Mouse (Mus musculus) heart, embryonic 16.5 days (tissue): ENCODE data around the gene Tmem200b. TPM values are rescaled to one million over a fixed set of nuclear protein-coding genes. Genes with fewer than 3 reads are reported as not detected.
A peak's percentile ranks its signal among the peaks of the same experiment; 100 is the strongest.

Experiments used
- ATAC-seq: fragments of 200-750 bp; cut with Nextera tagmentation; replicated peaks from 2 replicates; pipeline ENCODE4 v1.8.0; 2017; ENCODE audit warnings: moderate number of reproducible peaks; ENCODE audit not compliant: insufficient read depth, low FRiP score; ENCODE audit errors: extremely low read depth
- H3K27ac ChIP-seq: fragments of 300-500 bp; sonication (generic); 2 replicates; pipeline ENCODE4 v1.5.1; 2014; ENCODE audit warnings: mild to moderate bottlenecking, low read length, control low read depth, moderate library complexity
- H3K27me3 ChIP-seq: fragments of 300-500 bp; sonication (generic); 2 replicates; pipeline ENCODE4 v1.6.1; 2014; ENCODE audit warnings: low read length, mixed read lengths; ENCODE audit not compliant: control insufficient read depth, insufficient read depth
- H3K36me3 ChIP-seq: fragments of 300-500 bp; sonication (generic); 2 replicates; pipeline ENCODE4 v1.6.1; 2014; ENCODE audit not compliant: control insufficient read depth, insufficient read depth
- H3K4me1 ChIP-seq: fragments of 300-500 bp; sonication (generic); 2 replicates; pipeline ENCODE4 v1.6.1; 2014; ENCODE audit warnings: low read length, mixed read lengths; ENCODE audit not compliant: control insufficient read depth, insufficient read depth
- H3K4me2 ChIP-seq: fragments of 300-500 bp; sonication (generic); 2 replicates; pipeline ENCODE4 v1.6.1; 2014; ENCODE audit warnings: low read depth, mild to moderate bottlenecking, control low read depth, low read length
- H3K4me3 ChIP-seq: fragments of 300-500 bp; sonication (generic); 2 replicates; pipeline ENCODE4 v1.5.1; 2014; ENCODE audit warnings: mild to moderate bottlenecking, control low read depth, low read length
- H3K9ac ChIP-seq: fragments of 300-500 bp; sonication (generic); 2 replicates; pipeline ENCODE4 v1.6.1; 2014; ENCODE audit warnings: low read length, control low read depth
- H3K9me3 ChIP-seq: fragments of 300-500 bp; sonication (generic); replicated peaks from 2 replicates; pipeline ENCODE4 v1.6.1; 2016; ENCODE audit warnings: low read length; ENCODE audit not compliant: control insufficient read depth
- WGBS: fragments of 180-500 bp; shearing (Covaris S2); extraction: QIAGEN DNeasy Blood & Tissue Kit; methylation state at CpG from one replicate; pipeline ENCODE4 v1.1.7; 2014; 5-methylcytosine and 5-hydroxymethylcytosine counted together
- polyA plus RNA-seq: library from polyadenylated mRNA; unstranded; fragments of >200 nt; fragmentation: Nextera tagmentation; extraction: Ambion mirVana; gene quantifications from 2 replicates; pipeline ENCODE4 v1.2.1, GENCODE M21; 2015

Gene Tmem200b
- polyA plus RNA-seq = 0.30 and 0.56 TPM in 2 replicates

DNA sequence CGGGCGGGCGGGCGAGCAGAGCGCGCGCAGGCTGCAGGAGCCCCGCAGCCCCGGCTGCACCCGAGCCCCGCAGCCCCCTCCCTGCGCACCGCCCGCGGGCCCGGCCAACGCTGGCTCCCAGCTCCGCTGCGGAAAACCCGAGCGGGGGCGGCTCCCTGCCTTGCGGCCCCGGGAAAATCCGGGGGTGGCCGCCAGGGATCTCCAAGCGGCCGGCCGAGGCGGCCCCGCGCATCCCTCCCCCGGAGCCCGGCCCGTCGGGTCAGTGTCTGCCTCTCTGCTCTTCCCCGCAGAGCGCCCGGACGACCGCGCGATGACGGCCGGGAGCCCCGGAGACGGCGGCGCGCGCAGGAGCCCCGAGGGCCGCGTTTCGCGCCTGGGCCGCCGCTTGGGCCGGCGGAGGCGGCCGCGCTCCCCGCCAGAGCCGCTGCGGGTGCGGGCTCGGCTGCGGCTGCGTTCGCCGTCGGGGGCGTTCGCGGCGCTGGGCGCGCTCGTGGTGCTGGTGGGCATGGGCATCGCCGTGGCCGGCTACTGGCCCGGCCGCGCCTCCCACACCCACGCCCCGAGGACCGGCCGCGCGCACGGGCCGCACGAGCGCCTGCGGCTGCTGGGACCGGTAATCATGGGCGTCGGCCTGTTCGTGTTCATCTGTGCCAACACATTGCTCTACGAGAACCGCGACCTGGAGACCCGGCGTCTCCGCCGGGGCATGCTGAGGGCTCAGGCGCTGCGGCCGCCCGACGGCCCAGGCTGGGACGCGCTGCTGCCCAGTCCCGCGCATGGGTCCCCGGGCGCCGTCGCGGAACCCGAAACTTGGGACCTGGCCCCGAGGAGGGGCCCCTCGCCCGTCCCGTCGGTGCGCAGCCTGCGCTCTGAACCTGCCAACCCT lies at the start of gene Tmem200b:
TSS of gene Tmem200b (plus strand) at position 311 of the 886 bp plus-strand sequence.
- ATAC-seq = no peak
- H3K9me3 ChIP-seq = no peaks in the 10 kb centered on the region
- 3% methylated on average over 99 of the region's 130 CpGs for WGBS

GRCm38 (mm10) chr4:131872672-131873292 lies 48.8 kb upstream of the Tmem200b start:
- Histone ChIP-seq H3K36me3 (no peaks in the 10 kb centered on the region), H3K9ac (peak overlapping the region; percentile 88), H3K4me3 (peak overlapping the region; percentile 100), H3K4me1 (peaks cover 35% of the 10 kb centered on the region), H3K9me3 (no peaks in the 10 kb centered on the region), H3K4me2 (peak overlapping the region; percentile 74), H3K27ac (peak overlapping the region; percentile 81), H3K27me3 (no peaks in the 10 kb centered on the region)
- WGBS = 10% methylated on average over 11 of the region's 11 CpGs
- ATAC-seq = no peak

More for the DNA sequence above, at the start of gene Tmem200b:
- Histone ChIP-seq H3K4me3 (peak within 1 kb of the TSS; percentile 72), H3K9ac (peak within 1 kb of the TSS; percentile 78), H3K36me3 (no peaks in the 10 kb centered on the region; the same call in 1 of the 2 replicates), H3K27me3 (peaks cover 6% of the 10 kb centered on the region; the same call in 1 of the 2 replicates), H3K4me1 (peaks cover 58% of the 10 kb centered on the region), H3K4me2 (peak within 1 kb of the TSS; percentile 92), H3K27ac (peak within 1 kb of the TSS; percentile 37)

DNA sequence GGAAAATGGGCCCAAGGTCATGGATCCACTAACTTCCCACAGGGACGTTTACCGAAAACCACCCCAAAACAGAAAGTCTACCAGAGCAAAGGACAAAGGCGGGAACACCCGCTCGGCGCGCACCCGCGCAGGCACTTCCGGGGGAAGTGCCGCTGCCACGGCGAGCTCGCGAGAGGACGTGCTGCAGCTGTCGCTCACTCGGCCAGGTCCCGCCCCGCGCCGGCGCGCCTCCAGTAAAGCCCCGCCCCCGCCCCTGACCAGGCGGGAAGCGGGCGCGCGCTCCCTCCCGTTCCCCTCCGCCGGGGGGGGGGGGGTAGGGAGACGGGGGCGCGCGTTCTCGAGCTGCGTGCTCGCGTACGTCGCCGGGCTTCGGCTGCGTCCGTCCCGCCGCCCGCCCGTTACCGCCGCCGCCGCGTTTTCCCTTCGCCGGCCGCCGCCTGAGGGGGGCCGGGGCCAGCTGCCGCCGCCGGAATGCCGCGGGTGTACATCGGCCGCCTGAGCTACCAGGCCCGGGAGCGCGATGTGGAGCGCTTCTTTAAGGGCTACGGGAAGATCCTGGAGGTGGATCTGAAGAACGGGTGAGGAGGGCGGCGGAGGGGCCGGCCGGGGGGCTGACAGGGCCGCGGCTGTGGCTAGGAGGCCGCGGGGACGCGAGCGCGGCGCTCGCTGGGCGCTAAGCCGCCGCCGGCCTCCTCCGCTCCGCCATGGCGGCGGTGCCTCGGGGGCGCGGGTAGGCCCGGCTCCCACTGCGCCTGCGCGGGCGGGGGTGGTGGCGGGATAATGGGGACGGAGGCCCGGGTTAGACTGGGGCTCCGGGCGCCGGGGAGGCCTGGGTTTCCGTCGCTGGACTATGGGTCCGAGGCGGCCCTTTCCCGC lies 48.0 kb upstream of the Tmem200b start, which contains the start of gene Srsf4:
TSS of gene Srsf4 (plus strand) at position 325 of the 876 bp plus-strand sequence.
- under 1% methylated on average over 91 of the region's 116 CpGs for WGBS
- H3K36me3 ChIP-seq = no peaks in the 10 kb centered on the region
- no peaks in the 10 kb centered on the region for H3K9me3 ChIP-seq
- H3K27me3 ChIP-seq = no peaks in the 10 kb centered on the region
- peak within 1 kb of the TSS; percentile 100 for H3K4me3 ChIP-seq
- H3K27ac ChIP-seq = peak within 1 kb of the TSS; percentile 100
- peak within 1 kb of the TSS; percentile 91 for H3K4me2 ChIP-seq
- peaks cover 35% of the 10 kb centered on the region for H3K4me1 ChIP-seq
- H3K9ac ChIP-seq = peak within 1 kb of the TSS; percentile 100
- ATAC-seq = peak; percentile 96

GRCm38 (mm10) chr4:131874169-131874536 lies 47.4 kb upstream of the Tmem200b start:
- peak overlapping the region; percentile 91 for H3K4me2 ChIP-seq
- peak overlapping the region; percentile 100 for H3K4me3 ChIP-seq
- H3K36me3 ChIP-seq = no peaks in the 10 kb centered on the region
- peak overlapping the region; percentile 100 for H3K27ac ChIP-seq
- H3K9ac ChIP-seq = peak overlapping the region; percentile 100
- peak; percentile 4 for ATAC-seq
- H3K4me1 ChIP-seq = peaks cover 36% of the 10 kb centered on the region
- under 1% methylated on average over 20 of the region's 20 CpGs for WGBS
- H3K9me3 ChIP-seq = no peaks in the 10 kb centered on the region
- H3K27me3 ChIP-seq = no peaks in the 10 kb centered on the region

- no peak for ATAC-seq
- H3K27ac ChIP-seq = peak overlapping the region; percentile 100
- H3K36me3 ChIP-seq = no peaks in the 10 kb centered on the region
- peaks cover 37% of the 10 kb centered on the region for H3K4me1 ChIP-seq
- H3K9me3 ChIP-seq = no peaks in the 10 kb centered on the region
- whole genome bisulfite sequencing = 3% methylated on average over 11 of the region's 11 CpGs
- H3K9ac ChIP-seq = peak overlapping the region; percentile 100
- H3K4me3 ChIP-seq = peak overlapping the region; percentile 100
- H3K27me3 ChIP-seq = no peaks in the 10 kb centered on the region
- peak overlapping the region; percentile 91 for H3K4me2 ChIP-seq
These were observed 47.0 kb upstream of the Tmem200b start for GRCm38 (mm10) chr4:131874567-131874966.

DNA sequence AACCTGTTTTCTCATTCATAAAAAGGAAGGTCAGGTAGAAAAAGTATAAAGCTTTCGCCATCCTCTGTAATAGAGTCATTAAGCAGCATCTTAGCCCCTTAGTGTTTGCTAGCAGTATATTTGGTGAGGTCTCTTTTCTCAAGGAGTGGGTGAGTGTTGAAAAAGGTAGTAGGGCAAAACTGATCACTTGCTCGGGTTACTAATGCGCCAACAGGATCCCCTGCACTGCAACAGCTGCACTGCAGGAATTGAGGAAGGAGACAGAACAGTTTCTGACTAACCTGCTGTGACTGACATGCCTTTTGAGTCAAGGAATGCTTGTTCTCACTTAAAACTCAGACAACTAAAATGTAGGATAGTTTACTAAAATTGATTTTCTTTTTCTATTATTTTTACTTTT lies 46.3 kb upstream of the Tmem200b start:
- H3K36me3 ChIP-seq = no peaks in the 10 kb centered on the region
- 41% methylated on average over 3 of the region's 3 CpGs for WGBS
- peak overlapping the region; percentile 100 for H3K9ac ChIP-seq
- H3K9me3 ChIP-seq = no peaks in the 10 kb centered on the region
- no peak for ATAC-seq
- H3K4me1 ChIP-seq = peaks cover 38% of the 10 kb centered on the region
- H3K4me3 ChIP-seq = peak overlapping the region; percentile 100
- H3K27me3 ChIP-seq = no peaks in the 10 kb centered on the region
- peak overlapping the region; percentile 91 for H3K4me2 ChIP-seq
- H3K27ac ChIP-seq = no peak overlapping the region

GRCm38 (mm10) chr4:131876836-131877235 lies 44.7 kb upstream of the Tmem200b start:
- H3K9ac ChIP-seq = 0 out of 2 replicates have a peak overlapping the region, but pooled peaks have one; percentile 3

GRCm38 (mm10) chr4:131879692-131880091 lies 41.9 kb upstream of the Tmem200b start:
- Histone ChIP-seq H3K9me3 (no peaks in the 10 kb centered on the region), H3K27me3 (no peaks in the 10 kb centered on the region), H3K36me3 (no peaks in the 10 kb centered on the region), H3K4me3 (no peak overlapping the region), H3K4me1 (peaks cover 62% of the 10 kb centered on the region), H3K4me2 (no peak overlapping the region), H3K9ac (no peak overlapping the region), H3K27ac (peak overlapping the region; percentile 32; the same call in 1 of the 2 replicates)
- 52% methylated on average over 1 of the region's 1 CpGs for WGBS
- no peak for ATAC-seq

More at GRCm38 (mm10) chr4:131876836-131877235, 44.7 kb upstream of the Tmem200b start:
- no peaks in the 10 kb centered on the region for H3K27me3 ChIP-seq
- H3K27ac ChIP-seq = no peak overlapping the region
- ATAC-seq = no peak
- peak overlapping the region; percentile 29; the same call in 1 of the 2 replicates for H3K4me2 ChIP-seq
- H3K9me3 ChIP-seq = no peaks in the 10 kb centered on the region
- H3K4me1 ChIP-seq = peaks cover 50% of the 10 kb centered on the region
- H3K36me3 ChIP-seq = no peaks in the 10 kb centered on the region
- 45% methylated on average over 2 of the region's 2 CpGs for WGBS
- no peak overlapping the region for H3K4me3 ChIP-seq
